Mouse (Mus musculus) midbrain, embryonic 10.5 days (tissue): ENCODE results near the gene Mdga1. TPM values are rescaled to one million over a fixed set of nuclear protein-coding genes. Genes with fewer than 3 reads are reported as not detected.
A peak's percentile ranks its signal among the peaks of the same experiment; 100 is the strongest.

Experiments
- DNase-seq: peaks from one replicate; pipeline ENCODE4 v3.0.0-alpha.2; 2017; ENCODE audit warnings: low spot score
- H3K27ac ChIP-seq: fragments of 300-500 bp; sonication (generic); replicated peaks from 2 replicates; pipeline ENCODE4 v1.5.1; 2016; ENCODE audit warnings: mild to moderate bottlenecking
- H3K27me3 ChIP-seq: fragments of 300-500 bp; sonication (generic); 2 replicates; pipeline ENCODE4 v1.6.1; 2016; ENCODE audit warnings: low read depth, mild to moderate bottlenecking; ENCODE audit not compliant: poor library complexity, severe bottlenecking
- H3K36me3 ChIP-seq: fragments of 300-500 bp; sonication (generic); 2 replicates; pipeline ENCODE4 v1.6.1; 2016; ENCODE audit warnings: mild to moderate bottlenecking, moderate library complexity
- H3K4me1 ChIP-seq: fragments of 300-500 bp; sonication (generic); 2 replicates; pipeline ENCODE4 v1.6.1; 2016
- H3K4me3 ChIP-seq: fragments of 300-500 bp; sonication (generic); 2 replicates; pipeline ENCODE4 v1.5.1; 2016; ENCODE audit warnings: mild to moderate bottlenecking, moderate library complexity
- H3K9me3 ChIP-seq: fragments of 300-500 bp; sonication (generic); replicated peaks from 2 replicates; pipeline ENCODE4 v1.6.1; 2016; ENCODE audit warnings: mild to moderate bottlenecking
- WGBS: fragments of 180-500 bp; shearing (Covaris S2); methylation state at CpG from one replicate; pipeline ENCODE4 v1.1.7; 2016; 5-methylcytosine and 5-hydroxymethylcytosine counted together
- polyA plus RNA-seq: library from polyadenylated mRNA; unstranded; fragments of >200 nt; fragmentation: Nextera tagmentation; extraction: Ambion mirVana; gene quantifications from 2 replicates; pipeline ENCODE4 v1.2.1, GENCODE M21; 2016

Mdga1 gene
- polyA plus RNA-seq, 1 experiment from 2014 or later, result 4.3 TPM

- Histone ChIP-seq H3K27ac (peak overlapping the region; percentile 88), H3K36me3 (no peaks in the 10 kb centered on the region), H3K9me3 (no peaks in the 10 kb centered on the region), H3K4me1 (peaks cover 77% of the 10 kb centered on the region), H3K27me3 (peaks cover 82% of the 10 kb centered on the region), H3K4me3 (peak overlapping the region; percentile 70)
- WGBS, result under 1% methylated on average over 57 of the region's 57 CpGs
- DNase-seq, result peak; percentile 80
Observed at GRCm38 (mm10) chr17:29887271-29887880, 82.5 kb downstream of the Mdga1 start.

- Histone ChIP-seq H3K9me3 (no peaks in the 10 kb centered on the region), H3K4me3 (peak overlapping the region; percentile 70), H3K27ac (peak overlapping the region; percentile 88), H3K4me1 (peaks cover 77% of the 10 kb centered on the region), H3K27me3 (peaks cover 78% of the 10 kb centered on the region), H3K36me3 (no peaks in the 10 kb centered on the region)
- under 1% methylated on average over 39 of the region's 39 CpGs for WGBS
- peak; percentile 77 for DNase-seq
Observed at GRCm38 (mm10) chr17:29886655-29887251, 83.1 kb downstream of the Mdga1 start.

- WGBS, result 4% methylated on average over 4 of the region's 4 CpGs
- Histone ChIP-seq H3K27me3 (peaks cover 71% of the 10 kb centered on the region), H3K9me3 (no peaks in the 10 kb centered on the region), H3K4me3 (peak overlapping the region; percentile 70), H3K27ac (peak overlapping the region; percentile 88), H3K36me3 (no peaks in the 10 kb centered on the region), H3K4me1 (peaks cover 77% of the 10 kb centered on the region)
- no peak for DNase-seq
Observed at GRCm38 (mm10) chr17:29886061-29886460, 83.8 kb downstream of the Mdga1 start.

GRCm38 (mm10) chr17:29884596-29884995, 85.3 kb downstream of the Mdga1 start:
- Histone ChIP-seq H3K4me3 (peak overlapping the region; percentile 70), H3K27me3 (peaks cover 56% of the 10 kb centered on the region), H3K27ac (peak overlapping the region; percentile 15; the same call in 1 of the 2 replicates), H3K36me3 (no peaks in the 10 kb centered on the region), H3K9me3 (no peaks in the 10 kb centered on the region), H3K4me1 (peaks cover 82% of the 10 kb centered on the region)
- WGBS, result 27% methylated on average over 6 of the region's 6 CpGs
- DNase-seq, result peak; percentile 28

- WGBS, result 52% methylated on average over 9 of the region's 9 CpGs
Observed at GRCm38 (mm10) chr17:29883351-29883750, 86.5 kb downstream of the Mdga1 start.

GRCm38 (mm10) chr17:29882885-29883284, 87.0 kb downstream of the Mdga1 start:
- peak; percentile 81 for DNase-seq
- Histone ChIP-seq H3K27me3 (peaks cover 47% of the 10 kb centered on the region), H3K36me3 (peaks cover 11% of the 10 kb centered on the region; the same call in 1 of the 2 replicates), H3K4me1 (peaks cover 66% of the 10 kb centered on the region), H3K9me3 (no peaks in the 10 kb centered on the region), H3K4me3 (no peak overlapping the region), H3K27ac (0 out of 2 replicates have a peak overlapping the region, but pooled peaks have one; percentile 38)
- WGBS, result 2% methylated on average over 5 of the region's 5 CpGs

More at GRCm38 (mm10) chr17:29883351-29883750, 86.5 kb downstream of the Mdga1 start:
- H3K4me3 ChIP-seq, result peak overlapping the region; percentile 20; the same call in 1 of the 2 replicates
- H3K9me3 ChIP-seq, result no peaks in the 10 kb centered on the region
- H3K27me3 ChIP-seq, result peaks cover 47% of the 10 kb centered on the region
- H3K27ac ChIP-seq, result peak overlapping the region; percentile 34; the same call in 1 of the 2 replicates
- no peak for DNase-seq
- peaks cover 11% of the 10 kb centered on the region; the same call in 1 of the 2 replicates for H3K36me3 ChIP-seq
- H3K4me1 ChIP-seq, result peaks cover 70% of the 10 kb centered on the region

GRCm38 (mm10) chr17:29880251-29880650, 89.6 kb downstream of the Mdga1 start:
- H3K27me3 ChIP-seq, result peaks cover 26% of the 10 kb centered on the region
- 64% methylated on average over 10 of the region's 10 CpGs for WGBS
- H3K9me3 ChIP-seq, result no peaks in the 10 kb centered on the region
- peaks cover 45% of the 10 kb centered on the region for H3K4me1 ChIP-seq
- no peak for DNase-seq
- H3K27ac ChIP-seq, result peak overlapping the region; percentile 47; the same call in 1 of the 2 replicates
- H3K4me3 ChIP-seq, result no peak overlapping the region
- H3K36me3 ChIP-seq, result peaks cover 16% of the 10 kb centered on the region; the same call in 1 of the 2 replicates

GRCm38 (mm10) chr17:29878990-29879389, 90.9 kb downstream of the Mdga1 start:
- Histone ChIP-seq H3K4me3 (no peak overlapping the region), H3K36me3 (peaks cover 16% of the 10 kb centered on the region; the same call in 1 of the 2 replicates), H3K4me1 (peaks cover 45% of the 10 kb centered on the region), H3K27ac (no peak overlapping the region), H3K9me3 (no peaks in the 10 kb centered on the region), H3K27me3 (peaks cover 21% of the 10 kb centered on the region)
- 87% methylated on average over 10 of the region's 10 CpGs for WGBS
- DNase-seq, result no peak

GRCm38 (mm10) chr17:29874082-29874679, 95.7 kb downstream of the Mdga1 start:
- WGBS, result 21% methylated on average over 26 of the region's 27 CpGs
- H3K9me3 ChIP-seq, result no peaks in the 10 kb centered on the region
- H3K36me3 ChIP-seq, result peaks cover 14% of the 10 kb centered on the region; the same call in 1 of the 2 replicates
- no peak for DNase-seq
- H3K4me3 ChIP-seq, result no peak overlapping the region
- peaks cover 34% of the 10 kb centered on the region for H3K4me1 ChIP-seq
- peaks cover 11% of the 10 kb centered on the region; the same call in 1 of the 2 replicates for H3K27me3 ChIP-seq
- H3K27ac ChIP-seq, result peak overlapping the region; percentile 68

GRCm38 (mm10) chr17:29873580-29874015, 96.3 kb downstream of the Mdga1 start:
- no peak overlapping the region for H3K4me3 ChIP-seq
- DNase-seq, result no peak
- peaks cover 11% of the 10 kb centered on the region; the same call in 1 of the 2 replicates for H3K27me3 ChIP-seq
- 0 out of 2 replicates have a peak, but pooled peaks cover 11% of the 10 kb centered on the region for H3K36me3 ChIP-seq
- H3K9me3 ChIP-seq, result no peaks in the 10 kb centered on the region
- H3K27ac ChIP-seq, result peak overlapping the region; percentile 68
- WGBS, result 63% methylated on average over 7 of the region's 7 CpGs
- H3K4me1 ChIP-seq, result peaks cover 34% of the 10 kb centered on the region

GRCm38 (mm10) chr17:29870316-29870715, 99.6 kb downstream of the Mdga1 start:
- H3K4me3 ChIP-seq, result no peak overlapping the region
- peaks cover 9% of the 10 kb centered on the region for H3K9me3 ChIP-seq
- DNase-seq, result no peak
- peaks cover 28% of the 10 kb centered on the region for H3K4me1 ChIP-seq
- H3K27ac ChIP-seq, result no peak overlapping the region
- 82% methylated on average over 12 of the region's 12 CpGs for WGBS
- peaks cover 11% of the 10 kb centered on the region; the same call in 1 of the 2 replicates for H3K36me3 ChIP-seq
- peaks cover 8% of the 10 kb centered on the region; the same call in 1 of the 2 replicates for H3K27me3 ChIP-seq

- WGBS, result 80% methylated on average over 6 of the region's 6 CpGs
- Histone ChIP-seq H3K36me3 (peaks cover 10% of the 10 kb centered on the region; the same call in 1 of the 2 replicates), H3K9me3 (peaks cover 9% of the 10 kb centered on the region), H3K27ac (no peak overlapping the region), H3K4me3 (no peak overlapping the region), H3K27me3 (no peaks in the 10 kb centered on the region), H3K4me1 (peaks cover 4% of the 10 kb centered on the region)
- no peak for DNase-seq
Observed at GRCm38 (mm10) chr17:29865914-29866313, 104.0 kb downstream of the Mdga1 start.
